Mouse (Mus musculus) left cerebral cortex, postnatal 4 days (tissue): ENCODE results near the gene Mfap1b. TPM values are rescaled to one million over a fixed set of nuclear protein-coding genes. Genes with fewer than 3 reads are reported as not detected.
"Not testable (repeated sequence)": the region's sequence is repeated elsewhere in the genome, so short reads cannot be mapped to it uniquely, and the experiment has no call there.

ENCODE experiments used
- DNase-seq: peaks from one replicate; pipeline ENCODE4 v3.0.0-alpha.2; 2022
- intact Hi-C: fragments of 180-260 bp; cut with DNase I; formaldehyde crosslinking; loops from one replicate; pipeline ENCODE4 v1.15.1; 2025
- total RNA-seq, 2 experiments: library from RNA; stranded (reverse); gene quantifications; 2 replicates each; pipeline ENCODE4 v1.2.3; 2021

Mfap1b gene
- 10 to 100 TPM; 33.9 to 37.8 TPM for total RNA-seq

DNA sequence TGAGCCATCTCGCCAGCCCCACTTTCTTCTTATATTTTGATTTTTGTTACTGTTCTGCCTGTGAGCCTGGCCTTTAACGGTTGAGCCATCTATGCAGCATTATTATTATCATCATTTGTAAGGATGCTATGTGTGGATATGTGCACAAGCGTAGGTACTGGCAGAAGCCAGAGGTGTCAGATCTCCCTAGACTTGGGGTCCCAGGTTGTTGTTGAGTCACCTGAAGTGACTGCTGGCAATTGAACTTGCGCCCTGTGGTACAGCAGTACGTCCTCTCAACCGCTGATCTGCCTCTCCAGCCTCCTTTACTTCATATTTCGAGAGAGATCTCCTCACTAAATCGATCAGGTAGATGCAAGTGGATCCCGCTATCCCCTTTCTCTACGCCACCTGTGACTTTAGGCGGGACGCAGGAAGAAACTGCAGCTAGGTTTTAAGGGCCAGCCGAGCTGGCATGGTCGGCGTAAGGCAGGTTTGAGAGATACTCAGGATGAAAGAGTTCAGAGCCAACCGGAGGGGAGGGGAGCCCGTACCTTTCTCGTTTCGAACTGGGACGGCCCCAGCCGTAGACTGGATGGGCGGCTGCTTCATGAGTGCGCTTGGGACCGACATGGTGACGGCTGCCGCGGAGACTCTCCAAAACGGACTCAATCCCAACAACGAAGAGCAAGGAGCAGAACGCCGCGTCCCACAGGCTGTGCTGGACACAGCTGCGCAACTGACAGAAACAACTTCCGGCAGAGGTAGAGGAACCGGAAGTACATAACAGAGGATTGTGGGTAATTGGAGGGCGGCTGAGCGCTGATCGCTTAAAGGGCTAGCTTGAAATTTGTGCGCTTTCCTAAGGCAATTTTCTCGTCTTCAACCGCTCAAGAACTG is at the start of gene Mfap1b:
TSS of gene Mfap1b (minus strand) at position 767 of the 879 bp plus-strand sequence.
- intact Hi-C loops: not testable (repeated sequence)
- DNase-seq: peak; percentile 77

DNA sequence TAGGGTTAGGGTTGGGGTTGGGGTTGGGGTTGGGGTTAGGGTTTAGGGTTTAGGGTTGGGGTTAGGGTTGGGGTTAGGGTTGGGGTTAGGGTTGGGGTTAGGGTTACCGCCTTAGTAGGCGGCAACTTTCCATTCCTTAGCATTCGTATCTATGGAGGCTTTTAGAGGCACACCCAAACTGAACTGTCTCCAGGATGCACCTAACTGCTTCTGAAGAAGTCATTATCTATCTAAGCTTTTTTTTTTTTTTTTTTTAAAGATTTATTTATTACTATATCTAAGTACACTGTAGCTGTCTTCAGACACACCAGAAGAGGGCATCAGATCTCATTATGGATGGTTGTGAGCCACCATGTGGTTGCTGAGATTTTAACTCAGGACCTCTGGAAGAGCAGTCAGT is 49.0 kb upstream of the Mfap1b start:
- intact Hi-C loops: not testable (repeated sequence)

DNA sequence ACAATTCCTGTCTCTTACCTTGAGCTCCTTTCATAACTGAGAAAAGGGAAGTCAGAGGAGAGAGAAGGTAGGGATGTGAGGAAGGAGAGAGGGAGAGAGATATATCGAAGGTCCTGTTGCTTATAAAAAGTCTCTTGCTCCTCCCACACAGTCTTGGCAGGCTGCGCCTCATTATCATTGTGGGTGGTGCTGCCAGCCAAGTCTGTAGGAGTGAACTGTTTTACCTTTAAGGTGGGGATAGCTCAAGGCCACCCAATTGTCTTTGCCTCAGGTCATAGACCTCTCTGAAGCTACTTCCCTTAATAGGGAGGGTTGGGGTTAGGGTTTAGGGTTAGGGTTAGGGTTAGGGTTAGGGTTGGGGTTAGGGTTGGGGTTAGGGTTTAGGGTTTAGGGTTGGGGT is 48.1 kb upstream of the Mfap1b start:
- DNase-seq: no peak

More for the DNA sequence above, 49.0 kb upstream of the Mfap1b start:
- DNase-seq: not testable (repeated sequence)

DNA sequence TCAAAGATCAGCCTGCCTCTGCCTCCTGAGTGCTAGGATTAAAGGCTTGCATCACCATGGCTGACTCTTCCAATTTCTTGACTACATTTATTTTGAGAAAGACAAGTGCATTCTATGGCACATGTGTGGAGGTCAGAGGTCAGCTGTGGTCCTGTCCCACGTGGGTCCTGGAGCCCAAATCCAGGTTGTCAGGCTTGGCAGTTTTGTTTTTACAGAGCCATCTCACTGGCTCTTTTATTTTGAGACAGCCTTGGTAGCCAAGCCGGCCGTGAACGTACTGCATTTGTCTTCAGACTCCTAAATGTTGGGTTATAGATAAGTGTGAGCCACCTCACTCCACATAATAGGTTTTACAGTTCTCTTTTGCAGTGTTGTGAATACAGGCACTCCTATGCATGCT is 44.8 kb upstream of the Mfap1b start:
- DNase-seq, intact Hi-C loops: not testable (repeated sequence)

More for the DNA sequence above, 48.1 kb upstream of the Mfap1b start:
- intact Hi-C loops: no loop called here

DNA sequence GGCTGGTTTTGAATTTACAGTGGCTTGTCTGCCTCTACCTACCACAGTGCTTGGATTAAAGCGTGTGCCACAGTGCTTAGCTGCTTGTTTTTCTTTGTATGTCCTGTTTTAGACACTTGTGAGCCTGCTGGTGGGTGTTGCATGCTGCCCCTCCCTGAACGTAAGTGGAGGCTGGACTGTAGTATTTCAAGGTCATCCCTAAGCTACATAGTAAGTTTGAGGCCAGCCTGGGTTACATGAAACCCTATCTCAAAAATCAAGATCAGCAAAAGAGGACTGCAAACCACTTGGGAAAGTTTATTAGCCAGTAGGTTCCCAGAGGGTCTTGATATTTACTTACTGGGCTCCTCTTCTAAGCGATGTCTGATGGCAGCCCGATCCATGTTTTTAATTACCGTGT is 44.2 kb upstream of the Mfap1b start:
- no peak for DNase-seq
- intact Hi-C loops: no loop called here

- no peak for DNase-seq
- intact Hi-C loops: no loop called here
Observed at GRCm38 (mm10) chr2:121514211-121514610, 40.3 kb upstream of the Mfap1b start.

DNA sequence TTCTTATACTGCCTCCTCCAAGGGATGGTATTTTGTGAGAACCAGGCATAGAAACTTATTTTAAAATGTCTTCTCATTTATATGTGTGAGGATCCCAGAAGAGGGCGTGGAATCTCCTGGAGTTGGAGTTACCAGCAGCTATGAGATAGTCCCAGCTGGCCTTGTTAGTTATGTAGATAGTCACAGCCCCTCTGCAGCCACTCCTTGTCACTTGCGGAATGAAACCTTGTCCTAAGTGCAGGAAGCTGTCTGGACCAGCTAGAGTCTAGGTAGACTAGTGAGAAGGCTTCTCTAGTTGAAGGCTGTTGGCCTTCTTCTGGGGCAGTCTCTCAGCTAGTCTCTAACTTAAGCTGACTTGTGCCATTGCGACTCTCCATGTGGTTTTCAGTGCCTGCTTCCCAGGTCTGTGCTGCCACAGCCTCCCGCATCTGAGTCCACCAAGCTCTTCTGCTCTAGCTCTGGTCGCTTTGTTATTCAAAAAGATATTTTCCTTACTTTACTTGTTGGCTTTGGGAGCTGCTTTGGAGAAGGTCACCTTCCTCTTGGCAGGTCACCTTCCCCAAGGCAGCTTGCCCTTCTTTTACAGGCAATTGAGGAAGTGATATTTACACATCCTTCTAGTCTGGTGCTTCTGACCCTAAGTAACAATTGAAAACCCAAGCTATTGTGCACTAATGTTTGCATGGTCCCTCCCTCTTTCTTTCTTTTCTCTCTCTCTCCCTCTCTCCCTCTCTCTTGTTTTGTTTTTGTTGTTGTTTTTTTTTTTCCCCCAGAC is 39.3 kb upstream of the Mfap1b start:
- DNase-seq, intact Hi-C loops: not testable (repeated sequence)

GRCm38 (mm10) chr2:121511401-121511800 is 37.5 kb upstream of the Mfap1b start:
- intact Hi-C loops: no loop called here
- DNase-seq: no peak

DNA sequence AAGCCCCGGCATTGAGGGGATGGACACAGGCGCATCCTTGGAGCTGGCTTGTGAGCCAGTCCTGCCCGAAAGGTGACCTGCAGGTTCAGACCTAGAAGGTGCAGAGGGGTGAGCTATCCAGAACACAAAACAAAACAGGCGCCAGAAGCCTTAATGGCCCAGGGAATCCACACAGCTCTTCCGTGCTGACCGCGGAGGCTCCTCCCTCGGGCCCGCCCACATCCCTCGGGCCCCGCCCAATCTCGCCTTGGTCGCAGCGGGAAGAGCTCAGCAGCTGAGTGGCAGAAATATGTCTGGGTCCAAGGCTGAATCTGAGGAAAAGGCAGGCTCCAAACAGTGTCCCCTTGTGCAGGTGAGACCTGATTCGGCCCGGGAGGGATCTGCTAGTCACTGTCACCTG is 35.7 kb upstream of the Mfap1b start:
- DNase-seq: peak; percentile 34
- intact Hi-C loops: no loop called here

DNA sequence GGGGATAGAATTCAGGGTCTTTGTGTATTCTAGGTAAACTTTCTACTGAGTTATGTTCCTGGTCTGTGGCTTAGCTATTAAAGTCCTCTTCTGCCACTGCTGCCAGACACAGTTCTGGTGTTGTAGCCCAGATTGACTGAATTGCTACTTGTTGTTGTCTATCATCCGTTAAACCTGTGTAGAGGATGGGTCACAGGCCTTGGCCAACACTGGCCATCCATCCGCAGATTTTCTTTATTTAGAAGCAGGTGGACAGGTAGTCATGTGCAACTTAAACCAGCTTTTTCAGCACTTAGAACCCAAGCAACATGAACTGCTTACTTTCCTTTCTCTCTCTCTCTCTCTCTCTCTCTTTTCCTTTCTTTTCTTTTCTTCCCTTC is 34.1 kb upstream of the Mfap1b start:
- no peak for DNase-seq
- intact Hi-C loops: no loop called here

- no peak for DNase-seq
- intact Hi-C loops: no loop called here
Observed at GRCm38 (mm10) chr2:121507173-121507950, 33.5 kb upstream of the Mfap1b start.

DNA sequence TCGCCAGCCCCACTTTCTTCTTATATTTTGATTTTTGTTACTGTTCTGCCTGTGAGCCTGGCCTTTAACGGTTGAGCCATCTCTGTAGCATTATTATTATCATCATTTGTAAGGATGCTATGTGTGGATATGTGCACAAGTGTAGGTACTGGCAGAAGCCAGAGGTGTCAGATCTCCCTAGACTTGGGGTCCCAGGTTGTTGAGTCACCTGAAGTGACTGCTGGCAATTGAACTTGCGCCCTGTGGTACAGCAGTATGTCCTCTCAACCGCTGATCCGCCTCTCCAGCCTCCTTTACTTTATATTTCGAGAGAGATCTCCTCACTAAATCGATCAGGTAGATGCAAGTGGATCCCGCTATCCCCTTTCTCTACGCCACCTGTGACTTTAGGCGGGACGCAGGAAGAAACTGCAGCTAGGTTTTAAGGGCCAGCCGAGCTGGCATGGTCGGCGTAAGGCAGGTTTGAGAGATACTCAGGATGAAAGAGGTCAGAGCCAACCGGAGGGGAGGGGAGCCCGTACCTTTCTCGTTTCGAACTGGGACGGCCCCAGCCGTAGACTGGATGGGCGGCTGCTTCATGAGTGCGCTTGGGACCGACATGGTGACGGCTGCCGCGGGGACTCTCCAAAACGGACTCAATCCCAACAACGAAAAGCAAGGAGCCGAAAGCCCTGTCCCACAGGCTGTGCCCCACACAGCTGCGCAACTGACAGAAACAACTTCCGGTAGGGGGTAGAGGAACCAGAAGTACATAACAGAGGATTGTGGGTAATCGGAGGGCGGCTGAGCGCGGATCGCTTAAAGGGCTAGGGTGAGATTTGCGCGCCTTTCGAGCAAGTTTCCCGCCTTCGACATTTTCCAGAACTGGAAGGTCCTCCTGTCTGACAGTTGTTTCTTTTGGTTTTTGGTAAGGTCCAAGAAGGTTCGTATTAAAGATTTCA is 32.3 kb upstream of the Mfap1b start, which contains the start of the genes Mfap1a and Wdr76:
TSS of gene Mfap1a (minus strand) at position 724 of the 941 bp plus-strand sequence.
TSS of gene Wdr76 (plus strand) at position 782 of the 941 bp plus-strand sequence.
- intact Hi-C loops: not testable (repeated sequence)

GRCm38 (mm10) chr2:121501550-121501949 is 27.7 kb upstream of the Mfap1b start:
- DNase-seq, intact Hi-C loops: not testable (repeated sequence)

More for the DNA sequence above, 32.3 kb upstream of the Mfap1b start, which contains the start of the genes Mfap1a and Wdr76:
- peak; percentile 84 for DNase-seq

DNA sequence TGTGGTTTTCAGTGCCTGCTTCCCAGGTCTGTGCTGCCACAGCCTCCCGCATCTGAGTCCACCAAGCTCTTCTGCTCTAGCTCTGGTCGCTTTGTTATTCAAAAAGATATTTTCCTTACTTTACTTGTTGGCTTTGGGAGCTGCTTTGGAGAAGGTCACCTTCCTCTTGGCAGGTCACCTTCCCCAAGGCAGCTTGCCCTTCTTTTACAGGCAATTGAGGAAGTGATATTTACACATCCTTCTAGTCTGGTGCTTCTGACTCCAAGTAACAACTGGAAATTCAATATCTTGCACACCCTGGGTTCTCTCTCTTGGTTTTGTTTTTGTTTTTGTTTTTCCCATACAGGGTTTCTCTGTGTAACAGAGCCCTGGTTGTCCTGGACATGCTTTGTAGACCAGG is 10.5 kb upstream of the Mfap1b start:
- DNase-seq, intact Hi-C loops: not testable (repeated sequence)

DNA sequence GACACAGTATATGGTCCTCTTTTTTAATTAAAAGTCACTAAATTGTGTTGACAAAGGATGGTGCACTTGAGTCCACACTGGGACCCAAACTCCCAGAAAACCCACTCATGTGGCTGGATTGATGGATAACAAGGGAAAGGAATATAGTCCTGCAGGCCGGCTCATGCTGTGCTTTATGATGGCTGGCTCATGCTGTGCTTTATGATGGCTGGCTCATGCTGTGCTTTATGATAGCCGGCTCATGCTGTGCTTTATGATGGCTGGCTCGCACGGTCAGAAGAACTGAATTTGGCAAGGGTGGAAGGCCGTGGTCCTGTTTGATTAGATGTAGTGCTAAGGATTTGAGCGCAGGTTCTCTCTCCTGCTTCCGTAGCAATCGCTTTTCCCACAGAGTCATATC is 9.7 kb upstream of the Mfap1b start:
- intact Hi-C loops: no loop called here
- no peak for DNase-seq

- intact Hi-C loops, DNase-seq: not testable (repeated sequence)
Observed at GRCm38 (mm10) chr2:121480916-121481315, 7.0 kb upstream of the Mfap1b start.

DNA sequence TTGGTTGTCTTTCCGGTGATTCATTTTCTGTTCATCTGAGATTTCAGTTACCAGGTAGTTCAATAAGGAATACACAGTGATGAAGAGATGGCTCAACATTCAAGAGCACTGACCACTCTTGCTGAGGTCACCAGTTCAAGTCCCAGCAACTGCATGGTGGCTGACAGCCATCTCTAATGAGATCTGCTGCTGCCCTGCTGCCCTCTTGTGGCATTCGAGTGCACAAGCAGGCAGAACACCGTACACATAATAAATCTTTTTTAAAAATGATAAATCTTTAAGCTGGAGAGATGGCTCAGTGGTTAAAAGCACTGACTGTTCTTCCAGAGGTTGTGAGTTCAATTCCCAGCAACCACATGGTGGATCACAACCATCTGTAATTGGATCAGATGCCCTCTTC is 6.6 kb upstream of the Mfap1b start:
- intact Hi-C loops: no loop called here

DNA sequence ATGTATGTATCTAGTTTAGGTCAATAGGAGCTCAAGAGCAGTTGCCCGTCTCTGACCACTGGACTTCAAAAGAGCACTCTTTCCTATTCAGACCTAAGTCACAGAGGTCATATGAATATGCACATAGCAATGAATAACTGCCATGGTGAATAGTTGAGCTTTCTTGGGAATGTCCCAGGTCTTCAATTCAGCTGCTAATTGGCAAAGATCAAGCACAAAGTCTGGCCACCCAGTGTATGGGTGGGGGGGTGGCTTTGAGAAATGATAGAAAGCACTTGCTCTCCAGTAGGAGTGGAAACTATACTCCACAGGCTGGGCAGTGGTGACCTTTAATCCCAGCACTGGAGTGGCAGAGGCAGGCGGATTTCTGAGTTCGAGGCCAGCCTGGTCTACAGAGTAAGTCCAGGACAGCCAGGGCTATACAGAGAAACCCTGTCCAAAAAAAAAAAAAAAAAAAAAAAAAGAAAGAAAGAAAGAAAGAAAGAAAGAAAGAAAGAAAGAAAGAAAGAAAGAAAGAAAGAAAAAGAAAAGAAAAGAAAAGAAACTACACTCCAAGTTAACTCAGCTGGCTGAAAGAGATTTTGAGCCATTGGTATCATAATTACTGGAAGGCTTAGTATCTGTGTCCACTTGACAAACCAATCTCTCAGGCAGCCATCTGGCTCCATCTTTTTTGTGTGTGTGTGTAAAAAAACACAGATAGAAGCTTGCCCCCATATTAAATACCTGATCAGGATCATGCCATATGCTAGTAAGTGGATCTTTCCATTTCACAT is 3.8 kb upstream of the Mfap1b start:
- intact Hi-C loops: no loop called here
- no peak for DNase-seq

More for the DNA sequence above, 6.6 kb upstream of the Mfap1b start:
- no peak for DNase-seq

- DNase-seq: not testable (repeated sequence)
Observed at GRCm38 (mm10) chr2:121475306-121475705, 1.4 kb upstream of the Mfap1b start.

More at GRCm38 (mm10) chr2:121475306-121475705, 1.4 kb upstream of the Mfap1b start:
- intact Hi-C loops: not testable (repeated sequence)
